ENCODE assay signal across 19 mouse cellular contexts in genomic region chr2:14774857-14775495, GRCm38 (mm10).
DNase-seq lines count a peak whose midpoint lies in the region; ATAC-seq and TF ChIP-seq lines count a peak whose summit lies in the region.
"Had no signal": no experiment of that assay in that cellular context is flagged by ENCODE, and none has a peak within 500 bp of the region (broad histone marks: within the 10 kb centered on the region; RNA-seq: fewer than 3 reads in every experiment).

No protein-coding gene starts in this region.

- no peak overlapping the region for H3K4me3 ChIP-seq in hindbrain, embryonic 13.5 days
- H3K4me3 ChIP-seq in hindbrain, embryonic 11.5 days (ENCODE audit: low read depth, low read length) = no peak overlapping the region
- no peak overlapping the region for H3K4me3 ChIP-seq in midbrain, embryonic 14.5 days (replicated peaks; ENCODE audit: low read depth, low read length)
- H3K4me3 ChIP-seq in midbrain, embryonic 11.5 days (ENCODE audit: low read depth, low read length) = no peak overlapping the region
- no peak overlapping the region for H3K4me3 ChIP-seq in forebrain, postnatal 0 days (ENCODE audit: low read depth, low read length)
- no peak overlapping the region for H3K4me3 ChIP-seq in neural tube, embryonic 15.5 days (replicated peaks)

- H3K27me3 ChIP-seq in hindbrain, embryonic 13.5 days = no peaks in the 10 kb centered on the region
- no peaks in the 10 kb centered on the region for H3K27me3 ChIP-seq in hindbrain, embryonic 11.5 days (ENCODE audit: control insufficient read depth, insufficient read depth, low read length)
- H3K27me3 ChIP-seq in midbrain, embryonic 14.5 days (ENCODE audit: control insufficient read depth, insufficient read depth, low read length) = no peaks in the 10 kb centered on the region
- H3K27me3 ChIP-seq in midbrain, embryonic 11.5 days (ENCODE audit: control insufficient read depth, insufficient read depth, low read length) = no peaks in the 10 kb centered on the region
- no peaks in the 10 kb centered on the region for H3K27me3 ChIP-seq in forebrain, postnatal 0 days (ENCODE audit: insufficient read depth, low read length)
- H3K27me3 ChIP-seq in neural tube, embryonic 15.5 days (replicated peaks) = no peaks in the 10 kb centered on the region
- H3K27me3 ChIP-seq: Patski had no signal

- no peak overlapping the region for H3K9ac ChIP-seq in hindbrain, embryonic 13.5 days
- H3K9ac ChIP-seq in hindbrain, embryonic 11.5 days (ENCODE audit: low read depth, low read length) = no peak overlapping the region
- H3K9ac ChIP-seq in midbrain, embryonic 14.5 days (replicated peaks; ENCODE audit: low read length) = no peak overlapping the region
- H3K9ac ChIP-seq in midbrain, embryonic 11.5 days (ENCODE audit: low read length) = no peak overlapping the region
- H3K9ac ChIP-seq in forebrain, postnatal 0 days = no peak overlapping the region
- no peak overlapping the region for H3K9ac ChIP-seq in neural tube, embryonic 15.5 days (replicated peaks)

- H3K9me3 ChIP-seq in hindbrain, embryonic 13.5 days = no peaks in the 10 kb centered on the region
- no peaks in the 10 kb centered on the region for H3K9me3 ChIP-seq in hindbrain, embryonic 11.5 days (ENCODE audit: control insufficient read depth, low read length)
- no peaks in the 10 kb centered on the region for H3K9me3 ChIP-seq in midbrain, embryonic 14.5 days (ENCODE audit: control insufficient read depth, low read length)
- no peaks in the 10 kb centered on the region for H3K9me3 ChIP-seq in midbrain, embryonic 11.5 days (ENCODE audit: control insufficient read depth, low read length)
- no peaks in the 10 kb centered on the region for H3K9me3 ChIP-seq in forebrain, postnatal 0 days (ENCODE audit: low read length)
- H3K9me3 ChIP-seq in neural tube, embryonic 15.5 days (replicated peaks) = no peaks in the 10 kb centered on the region

- H3K36me3 ChIP-seq in hindbrain, embryonic 13.5 days = no peaks in the 10 kb centered on the region
- no peaks in the 10 kb centered on the region for H3K36me3 ChIP-seq in hindbrain, embryonic 11.5 days (ENCODE audit: control insufficient read depth, insufficient read depth, low read length)
- H3K36me3 ChIP-seq in midbrain, embryonic 14.5 days (ENCODE audit: control insufficient read depth, insufficient read depth, low read length) = no peaks in the 10 kb centered on the region
- no peaks in the 10 kb centered on the region for H3K36me3 ChIP-seq in midbrain, embryonic 11.5 days (ENCODE audit: control insufficient read depth, insufficient read depth, low read length)
- no peaks in the 10 kb centered on the region for H3K36me3 ChIP-seq in forebrain, postnatal 0 days (ENCODE audit: insufficient read depth)
- no peaks in the 10 kb centered on the region for H3K36me3 ChIP-seq in neural tube, embryonic 15.5 days

- DNase-seq in hindbrain, embryonic 11.5 days (ENCODE audit: low spot score) = no peak
- peak; percentile 84 for DNase-seq in midbrain, embryonic 14.5 days
- DNase-seq in midbrain, embryonic 11.5 days (ENCODE audit: low spot score, missing footprints) = no peak
- peak; percentile 56 for DNase-seq in forebrain, postnatal 0 days
- DNase-seq in urinary bladder, postnatal 14 days (ENCODE audit: low spot score) = no peak
- DNase-seq: B cell, adult 2 months; cerebellum, adult 18-20 months; gastrocnemius, postnatal 36 days; heart, postnatal 36 days; kidney, adult 11 months; kidney, postnatal 10 days; layer of hippocampus, postnatal 36 days; lung, adult 2 months; lung, postnatal 4 days had no signal

- ATAC-seq in hindbrain, embryonic 13.5 days (ENCODE audit: low FRiP score) = peak; percentile 82
- no peak for ATAC-seq in hindbrain, embryonic 11.5 days (ENCODE audit: low FRiP score)
- ATAC-seq in midbrain, embryonic 14.5 days (ENCODE audit: low FRiP score, low TSS enrichment) = peak; percentile 63; the same call in 1 of the 2 replicates
- no peak for ATAC-seq in midbrain, embryonic 11.5 days (ENCODE audit: low FRiP score)
- ATAC-seq in forebrain, postnatal 0 days = peak; percentile 74
- peak; percentile 87 for ATAC-seq in neural tube, embryonic 15.5 days (ENCODE audit: low FRiP score)
- ATAC-seq in erythroblast, adult 5-6 weeks (replicated peaks; ENCODE audit: low FRiP score, poor library complexity, severe bottlenecking) = no peak
- ATAC-seq: Patski had no signal

- WGBS in hindbrain, embryonic 13.5 days = 63% methylated on average over 3 of the region's 3 CpGs
- WGBS in hindbrain, embryonic 11.5 days = 81% methylated on average over 3 of the region's 3 CpGs
- WGBS in midbrain, embryonic 14.5 days = 63% methylated on average over 3 of the region's 3 CpGs
- 80% methylated on average over 3 of the region's 3 CpGs for WGBS in midbrain, embryonic 11.5 days
- 58% methylated on average over 3 of the region's 3 CpGs for WGBS in forebrain, postnatal 0 days
- 55% methylated on average over 3 of the region's 3 CpGs for WGBS in neural tube, embryonic 15.5 days

- no peaks in the 10 kb centered on the region for H3K4me1 ChIP-seq in hindbrain, embryonic 13.5 days (replicated peaks)
- H3K4me1 ChIP-seq in hindbrain, embryonic 11.5 days (replicated peaks; ENCODE audit: control insufficient read depth, insufficient read depth, low read length) = no peaks in the 10 kb centered on the region
- H3K4me1 ChIP-seq in midbrain, embryonic 14.5 days (ENCODE audit: control insufficient read depth, insufficient read depth, low read length) = peaks cover 5% of the 10 kb centered on the region; the same call in 1 of the 2 replicates
- no peaks in the 10 kb centered on the region for H3K4me1 ChIP-seq in midbrain, embryonic 11.5 days (ENCODE audit: control insufficient read depth, insufficient read depth, low read length)
- no peaks in the 10 kb centered on the region for H3K4me1 ChIP-seq in forebrain, postnatal 0 days (ENCODE audit: insufficient read depth)
- H3K4me1 ChIP-seq in neural tube, embryonic 15.5 days = no peaks in the 10 kb centered on the region

- no peak overlapping the region for H3K27ac ChIP-seq in hindbrain, embryonic 13.5 days
- no peak overlapping the region for H3K27ac ChIP-seq in hindbrain, embryonic 11.5 days (ENCODE audit: low read depth, low read length)
- peak overlapping the region; percentile 68 for H3K27ac ChIP-seq in midbrain, embryonic 14.5 days (replicated peaks; ENCODE audit: low read depth, low read length)
- no peak overlapping the region for H3K27ac ChIP-seq in midbrain, embryonic 11.5 days (ENCODE audit: low read depth, low read length)
- no peak overlapping the region for H3K27ac ChIP-seq in forebrain, postnatal 0 days (ENCODE audit: low read depth, low read length)
- H3K27ac ChIP-seq in neural tube, embryonic 15.5 days (replicated peaks) = peak overlapping the region; percentile 20; the same call in 1 of the 2 replicates

- H3K4me2 ChIP-seq in hindbrain, embryonic 13.5 days = no peak overlapping the region
- no peak overlapping the region for H3K4me2 ChIP-seq in hindbrain, embryonic 11.5 days (replicated peaks; ENCODE audit: low read depth, low read length)
- H3K4me2 ChIP-seq in midbrain, embryonic 14.5 days (ENCODE audit: low read length) = no peak overlapping the region
- H3K4me2 ChIP-seq in midbrain, embryonic 11.5 days = no peak overlapping the region
- no peak overlapping the region for H3K4me2 ChIP-seq in forebrain, postnatal 0 days (ENCODE audit: low read depth)
- no peak overlapping the region for H3K4me2 ChIP-seq in neural tube, embryonic 15.5 days
- H3K4me2 ChIP-seq: heart, embryonic 11.5 days had no signal

- no peak for TF ChIP-seq CTCF in forebrain, postnatal 0 days (IDR thresholded peaks at IDR 0.05; ENCODE audit: low read depth)

Comparison
In these comparisons a context has a peak if more than half of its experiments do, and no peak if none do; other contexts are left out.
1. ATAC-seq: peak in hindbrain, embryonic 13.5 days (single experiment), midbrain, embryonic 14.5 days (single experiment), forebrain, postnatal 0 days (single experiment) and neural tube, embryonic 15.5 days (single experiment); none in hindbrain, embryonic 11.5 days (single experiment), midbrain, embryonic 11.5 days (single experiment) and erythroblast, adult 5-6 weeks (single experiment).
2. H3K27ac ChIP-seq: peak in midbrain, embryonic 14.5 days (single experiment) and neural tube, embryonic 15.5 days (single experiment); none in hindbrain, embryonic 13.5 days (single experiment), hindbrain, embryonic 11.5 days (single experiment), midbrain, embryonic 11.5 days (single experiment) and forebrain, postnatal 0 days (single experiment).
3. DNase-seq: peak in midbrain, embryonic 14.5 days (single experiment) and forebrain, postnatal 0 days (single experiment); none in hindbrain, embryonic 11.5 days (single experiment), midbrain, embryonic 11.5 days (single experiment) and urinary bladder, postnatal 14 days (single experiment).